Mouse (Mus musculus) forebrain, embryonic 10.5 days (tissue): ENCODE results near the gene Daam1. TPM values are rescaled to one million over a fixed set of nuclear protein-coding genes. Genes with fewer than 3 reads are reported as not detected.

Source experiments
- DNase-seq: peaks from one replicate; pipeline ENCODE4 v3.0.0-alpha.2; 2017; ENCODE audit warnings: low spot score; ENCODE audit errors: extremely low spot score
- H3K27ac ChIP-seq: fragments of 300-500 bp; sonication (generic); 2 replicates; pipeline ENCODE4 v1.5.1; 2016; ENCODE audit warnings: mild to moderate bottlenecking
- H3K27me3 ChIP-seq: fragments of 300-500 bp; sonication (generic); 2 replicates; pipeline ENCODE4 v1.6.1; 2016; ENCODE audit warnings: mild to moderate bottlenecking; ENCODE audit not compliant: poor library complexity, severe bottlenecking
- H3K36me3 ChIP-seq: fragments of 300-500 bp; sonication (generic); replicated peaks from 2 replicates; pipeline ENCODE4 v1.6.1; 2016; ENCODE audit warnings: mild to moderate bottlenecking, moderate library complexity
- H3K4me1 ChIP-seq: fragments of 300-500 bp; sonication (generic); 2 replicates; pipeline ENCODE4 v1.6.1; 2016
- H3K4me3 ChIP-seq: fragments of 300-500 bp; sonication (generic); 2 replicates; pipeline ENCODE4 v1.5.1; 2016; ENCODE audit warnings: mild to moderate bottlenecking, moderate library complexity
- H3K9me3 ChIP-seq: fragments of 300-500 bp; sonication (generic); 2 replicates; pipeline ENCODE4 v1.6.1; 2016; ENCODE audit warnings: mild to moderate bottlenecking, moderate library complexity
- WGBS: fragments of 180-500 bp; shearing (Covaris S2); methylation state at CpG from one replicate; pipeline ENCODE4 v1.1.7; 2016; 5-methylcytosine and 5-hydroxymethylcytosine counted together
- polyA plus RNA-seq: library from polyadenylated mRNA; unstranded; fragments of >200 nt; fragmentation: Nextera tagmentation; extraction: Ambion mirVana; gene quantifications from 2 replicates; pipeline ENCODE4 v1.2.1, GENCODE M21; 2016

The Daam1 gene
- polyA plus RNA-seq, 1 experiment from 2014 or later: 7.7 TPM

DNA sequence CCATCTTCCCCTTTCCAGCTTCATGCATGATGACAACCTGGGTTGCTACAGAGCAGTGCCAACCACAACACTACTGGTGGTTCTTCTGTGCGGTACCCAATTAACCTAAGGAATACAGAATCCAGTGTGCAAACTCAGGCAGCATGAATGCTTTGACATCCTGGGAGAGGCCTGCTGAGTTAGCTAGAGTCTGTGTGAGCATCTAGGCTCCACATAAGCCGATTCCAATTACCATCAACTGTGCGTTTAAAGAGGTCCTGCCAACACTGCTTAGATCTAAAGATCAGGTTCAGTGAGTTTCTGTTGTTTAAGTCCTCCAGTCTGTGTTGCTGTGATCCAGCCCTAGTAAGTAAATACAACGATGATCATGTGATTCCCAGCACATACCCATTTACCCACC, 189.4 kb downstream of the Daam1 start:
- WGBS: 89% methylated on average over 4 of the region's 4 CpGs
- Histone ChIP-seq H3K27me3 (no peaks in the 10 kb centered on the region), H3K4me1 (peaks cover 4% of the 10 kb centered on the region; the same call in 1 of the 2 replicates), H3K36me3 (no peaks in the 10 kb centered on the region), H3K4me3 (no peak overlapping the region), H3K9me3 (no peaks in the 10 kb centered on the region), H3K27ac (no peak overlapping the region)
- DNase-seq: no peak

DNA sequence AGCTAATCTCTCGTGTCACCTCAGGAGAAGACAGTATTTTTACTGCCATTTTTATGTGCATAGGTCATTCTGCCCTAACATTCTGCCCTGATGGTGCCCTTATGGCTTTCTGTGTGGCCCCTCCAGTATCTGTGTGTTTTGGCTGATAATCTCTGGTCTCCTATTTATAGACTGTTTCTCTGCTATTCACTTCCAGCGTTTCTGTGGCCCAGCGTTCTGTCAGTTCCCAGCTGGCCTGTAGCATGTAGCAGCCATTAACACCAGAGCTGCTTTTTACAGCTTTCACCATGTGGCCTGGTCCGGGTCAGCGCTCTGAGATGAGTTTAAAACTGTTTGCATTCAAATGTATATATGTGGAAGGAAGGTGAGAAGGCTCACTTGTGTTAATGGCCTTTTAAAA, 190.7 kb downstream of the Daam1 start:
- DNase-seq: no peak
- Histone ChIP-seq H3K27ac (no peak overlapping the region), H3K27me3 (no peaks in the 10 kb centered on the region), H3K4me3 (no peak overlapping the region), H3K36me3 (no peaks in the 10 kb centered on the region), H3K4me1 (peaks cover 6% of the 10 kb centered on the region; the same call in 1 of the 2 replicates), H3K9me3 (no peaks in the 10 kb centered on the region)
- 89% methylated on average over 5 of the region's 5 CpGs for WGBS

DNA sequence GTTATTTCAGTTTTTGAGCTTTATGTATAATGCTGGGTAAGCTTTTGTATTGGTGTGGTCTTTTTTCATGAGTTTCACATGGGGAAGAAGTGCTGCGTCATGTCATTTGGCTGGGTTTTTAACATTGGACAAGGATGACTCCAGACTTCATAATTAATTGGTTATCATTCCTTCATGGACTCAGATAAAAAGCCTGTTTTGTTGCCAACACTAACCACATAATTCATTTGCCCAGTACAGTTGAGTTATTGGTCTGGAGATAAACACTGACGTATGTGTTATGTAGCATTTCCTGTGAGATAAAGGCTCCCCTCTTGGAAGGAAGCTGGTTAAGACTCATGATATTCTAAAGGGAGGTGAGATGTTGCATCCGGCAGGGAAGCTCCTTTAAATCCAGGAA, 191.9 kb downstream of the Daam1 start:
- H3K4me1 ChIP-seq: peaks cover 6% of the 10 kb centered on the region; the same call in 1 of the 2 replicates
- DNase-seq: no peak
- no peak overlapping the region for H3K27ac ChIP-seq
- no peak overlapping the region for H3K4me3 ChIP-seq
- no peaks in the 10 kb centered on the region for H3K9me3 ChIP-seq
- 96% methylated on average over 3 of the region's 3 CpGs for WGBS
- H3K27me3 ChIP-seq: no peaks in the 10 kb centered on the region
- H3K36me3 ChIP-seq: no peaks in the 10 kb centered on the region

DNA sequence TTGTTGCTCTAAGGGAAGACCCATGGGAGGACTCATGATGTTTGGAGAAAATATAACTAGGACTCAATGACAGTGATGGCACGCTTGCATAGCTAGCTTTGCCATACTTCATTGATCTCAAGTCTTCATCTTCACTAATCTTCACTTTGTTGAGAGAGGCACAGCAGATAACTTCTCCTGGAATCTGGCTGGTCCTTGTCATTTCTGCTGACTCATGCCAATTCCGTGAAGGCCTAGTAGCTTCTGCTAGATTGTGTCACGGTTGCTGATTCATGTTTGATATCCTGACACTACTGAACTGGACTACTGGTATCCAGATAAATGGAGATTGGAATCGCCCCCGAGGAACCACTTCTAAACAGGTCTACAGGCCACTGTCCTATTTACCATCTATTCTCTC, 192.7 kb downstream of the Daam1 start:
- Histone ChIP-seq H3K36me3 (no peaks in the 10 kb centered on the region), H3K27ac (no peak overlapping the region), H3K4me1 (peaks cover 6% of the 10 kb centered on the region; the same call in 1 of the 2 replicates), H3K9me3 (no peaks in the 10 kb centered on the region), H3K4me3 (no peak overlapping the region), H3K27me3 (no peaks in the 10 kb centered on the region)
- 96% methylated on average over 5 of the region's 5 CpGs for WGBS
- DNase-seq: no peak

DNA sequence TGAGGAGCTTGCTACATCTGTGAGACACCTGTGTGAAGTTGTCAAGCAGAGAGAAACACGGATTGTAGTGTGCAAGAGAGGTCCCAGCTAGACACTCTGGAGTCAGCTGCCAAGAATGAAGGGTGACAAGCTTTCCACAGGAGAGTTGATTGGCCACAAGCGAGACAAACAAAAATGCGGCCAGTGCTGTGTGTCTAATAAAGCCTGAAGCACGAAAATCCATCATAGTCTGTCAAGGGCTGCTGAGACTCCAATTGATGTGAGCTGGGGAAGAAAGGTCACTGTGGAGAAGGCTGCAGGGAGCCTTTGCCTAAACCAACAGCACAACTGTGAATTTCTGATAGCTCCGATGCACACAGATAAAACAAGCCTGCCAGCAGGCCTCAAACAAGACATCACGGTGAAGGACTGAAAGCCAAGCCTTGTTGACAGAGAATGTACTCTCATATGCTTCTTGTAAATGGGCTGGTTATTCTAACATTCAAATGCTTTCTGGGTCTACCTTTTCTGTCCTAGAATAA, 194.5 kb downstream of the Daam1 start:
- Histone ChIP-seq H3K4me1 (peaks cover 6% of the 10 kb centered on the region; the same call in 1 of the 2 replicates), H3K27me3 (no peaks in the 10 kb centered on the region), H3K9me3 (no peaks in the 10 kb centered on the region), H3K27ac (no peak overlapping the region), H3K36me3 (no peaks in the 10 kb centered on the region), H3K4me3 (no peak overlapping the region)
- WGBS: 71% methylated on average over 6 of the region's 6 CpGs
- DNase-seq: no peak

DNA sequence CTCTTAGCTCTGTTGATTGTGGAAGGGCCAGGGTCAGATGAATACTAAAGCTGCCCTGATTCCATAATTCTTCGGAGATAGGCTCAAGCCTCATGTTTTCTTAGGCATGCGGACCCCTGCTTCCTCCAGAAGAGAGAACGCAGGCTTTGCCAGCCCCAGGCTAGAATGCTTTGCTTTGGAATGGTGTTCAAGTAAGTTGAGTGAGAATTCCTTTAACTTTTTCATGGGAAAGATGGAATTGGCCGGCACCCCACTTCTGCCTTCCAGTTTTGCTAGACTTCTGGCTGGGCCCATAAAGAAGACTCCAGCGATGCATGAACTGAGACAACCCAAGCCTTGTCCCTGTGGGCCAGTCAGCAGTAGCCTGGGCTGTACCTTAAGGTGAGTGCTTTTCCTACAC, 200.3 kb downstream of the Daam1 start:
- Histone ChIP-seq H3K4me1 (peaks cover 1% of the 10 kb centered on the region), H3K9me3 (no peaks in the 10 kb centered on the region), H3K36me3 (no peaks in the 10 kb centered on the region), H3K27ac (no peak overlapping the region), H3K27me3 (no peaks in the 10 kb centered on the region), H3K4me3 (no peak overlapping the region)
- WGBS: 86% methylated on average over 5 of the region's 5 CpGs
- DNase-seq: no peak

DNA sequence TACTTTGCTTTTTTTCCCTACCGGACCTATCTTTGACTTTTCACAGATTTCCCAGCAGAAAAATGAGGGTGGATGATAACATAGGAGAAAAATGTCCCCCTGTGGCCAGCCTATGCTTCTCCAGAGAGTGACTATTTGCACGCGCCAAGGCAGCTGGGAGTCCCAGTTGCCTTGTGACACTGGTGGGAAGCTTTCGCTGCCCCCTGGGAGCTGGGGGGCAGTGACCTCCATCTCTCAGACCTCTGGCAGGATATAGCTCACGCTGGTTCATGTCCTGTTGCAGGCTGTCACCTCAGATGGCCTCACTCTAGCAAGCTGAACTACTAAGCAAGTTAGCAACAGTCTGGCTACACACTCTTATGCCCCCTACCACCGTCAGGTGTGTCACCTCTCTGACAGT, 200.9 kb downstream of the Daam1 start:
- Histone ChIP-seq H3K36me3 (no peaks in the 10 kb centered on the region), H3K27ac (no peak overlapping the region), H3K9me3 (no peaks in the 10 kb centered on the region), H3K27me3 (no peaks in the 10 kb centered on the region), H3K4me3 (no peak overlapping the region), H3K4me1 (peaks cover 4% of the 10 kb centered on the region)
- no peak for DNase-seq
- 89% methylated on average over 6 of the region's 6 CpGs for WGBS

DNA sequence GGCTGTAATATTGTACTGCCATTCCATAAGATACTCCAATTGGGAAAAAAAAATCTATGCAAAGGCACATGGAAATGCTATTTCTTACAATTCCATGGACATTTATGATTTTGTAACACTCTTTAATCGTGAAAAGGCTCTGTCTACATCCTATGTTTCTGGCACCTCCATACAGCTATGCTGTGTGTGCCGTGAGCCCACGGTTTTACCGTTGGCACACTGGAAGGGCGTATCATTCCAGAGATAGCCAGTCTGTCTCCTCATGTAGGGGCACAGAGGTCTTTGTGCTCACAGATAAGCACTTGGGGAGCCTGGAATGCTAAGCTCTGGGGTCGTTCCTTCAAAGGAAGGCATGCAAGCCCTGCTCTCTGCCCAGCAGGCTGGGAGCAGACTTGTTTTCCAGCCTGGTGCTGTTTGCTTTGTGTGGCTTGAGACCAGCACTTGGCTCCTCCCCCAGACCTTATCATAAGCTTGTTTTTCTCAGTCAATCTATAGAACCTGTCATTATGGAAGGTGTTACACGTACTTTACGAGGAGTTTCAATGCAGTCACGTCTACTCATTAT, 205.3 kb downstream of the Daam1 start:
- H3K27me3 ChIP-seq: no peaks in the 10 kb centered on the region
- H3K4me3 ChIP-seq: no peak overlapping the region
- H3K9me3 ChIP-seq: no peaks in the 10 kb centered on the region; the same call in 1 of the 2 replicates
- H3K4me1 ChIP-seq: peaks cover 9% of the 10 kb centered on the region
- H3K27ac ChIP-seq: no peak overlapping the region
- WGBS: 73% methylated on average over 9 of the region's 9 CpGs
- DNase-seq: no peak
- H3K36me3 ChIP-seq: no peaks in the 10 kb centered on the region

DNA sequence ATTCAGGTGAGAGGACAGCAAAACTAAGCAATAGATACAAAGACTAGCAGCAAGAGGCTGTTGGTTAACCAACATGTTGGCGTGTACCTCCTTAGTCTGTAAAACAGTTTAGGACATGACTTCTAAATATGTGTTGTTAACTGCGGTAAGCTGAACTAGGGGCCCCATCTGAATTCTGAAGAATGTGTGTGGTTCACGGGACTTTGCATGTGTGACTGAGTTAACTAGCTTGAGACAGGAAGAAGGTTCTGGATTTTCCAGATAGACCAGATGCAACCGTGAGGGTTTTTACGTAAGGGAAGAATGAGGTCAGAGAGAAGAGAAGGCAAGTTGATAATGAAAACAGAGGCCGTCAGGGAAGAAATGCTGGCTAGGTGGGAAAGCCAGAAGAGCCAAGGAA, 206.2 kb downstream of the Daam1 start:
- no peaks in the 10 kb centered on the region; the same call in 1 of the 2 replicates for H3K9me3 ChIP-seq
- H3K4me1 ChIP-seq: peaks cover 9% of the 10 kb centered on the region
- no peak for DNase-seq
- H3K27ac ChIP-seq: no peak overlapping the region
- 92% methylated on average over 6 of the region's 6 CpGs for WGBS
- H3K4me3 ChIP-seq: no peak overlapping the region
- H3K27me3 ChIP-seq: no peaks in the 10 kb centered on the region
- no peaks in the 10 kb centered on the region for H3K36me3 ChIP-seq

DNA sequence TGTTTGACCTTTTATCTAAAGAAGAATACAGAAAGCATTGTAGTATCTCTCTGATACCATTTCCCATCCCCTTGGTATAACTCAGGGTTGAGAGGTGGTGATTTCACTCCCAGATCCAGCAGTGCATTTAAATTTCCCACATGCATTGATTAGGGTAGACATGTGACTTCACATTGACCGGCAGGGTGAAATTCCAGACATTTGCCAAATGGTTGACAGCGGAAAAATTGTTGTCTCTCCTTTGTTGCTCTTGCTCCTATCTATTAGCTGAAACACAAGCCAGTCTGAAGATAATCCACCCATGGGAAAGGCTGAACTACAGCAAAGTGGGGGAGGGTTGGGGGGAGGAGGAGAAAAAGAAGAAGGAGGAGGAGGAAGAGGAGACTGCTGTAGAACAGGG, 208.0 kb downstream of the Daam1 start:
- H3K4me1 ChIP-seq: peaks cover 9% of the 10 kb centered on the region
- 78% methylated on average over 2 of the region's 2 CpGs for WGBS
- no peaks in the 10 kb centered on the region; the same call in 1 of the 2 replicates for H3K9me3 ChIP-seq
- no peak for DNase-seq
- H3K27me3 ChIP-seq: no peaks in the 10 kb centered on the region
- H3K27ac ChIP-seq: no peak overlapping the region
- no peak overlapping the region for H3K4me3 ChIP-seq
- H3K36me3 ChIP-seq: no peaks in the 10 kb centered on the region

DNA sequence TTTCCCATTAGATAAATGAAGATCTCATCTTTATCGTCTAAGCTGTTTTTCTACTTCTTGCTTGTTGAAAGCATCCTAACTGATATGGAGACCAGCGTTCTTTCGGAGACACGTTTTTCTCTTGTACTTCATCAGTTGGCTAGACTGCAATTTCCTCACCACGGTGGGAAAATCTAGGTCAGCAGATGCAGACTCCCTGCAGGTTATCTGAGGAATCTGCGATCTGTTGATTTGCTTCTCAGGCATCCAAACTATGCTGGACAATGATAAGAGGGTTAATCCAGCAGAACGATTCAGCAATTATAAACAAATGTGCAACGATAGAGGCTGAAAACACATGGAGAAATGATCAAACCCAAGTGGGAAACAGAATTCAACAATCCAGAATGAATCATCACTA, 208.6 kb downstream of the Daam1 start:
- no peaks in the 10 kb centered on the region for H3K27me3 ChIP-seq
- no peak overlapping the region for H3K4me3 ChIP-seq
- peaks cover 9% of the 10 kb centered on the region for H3K4me1 ChIP-seq
- no peak for DNase-seq
- H3K36me3 ChIP-seq: no peaks in the 10 kb centered on the region
- H3K27ac ChIP-seq: no peak overlapping the region
- WGBS: 87% methylated on average over 8 of the region's 8 CpGs
- no peaks in the 10 kb centered on the region; the same call in 1 of the 2 replicates for H3K9me3 ChIP-seq

DNA sequence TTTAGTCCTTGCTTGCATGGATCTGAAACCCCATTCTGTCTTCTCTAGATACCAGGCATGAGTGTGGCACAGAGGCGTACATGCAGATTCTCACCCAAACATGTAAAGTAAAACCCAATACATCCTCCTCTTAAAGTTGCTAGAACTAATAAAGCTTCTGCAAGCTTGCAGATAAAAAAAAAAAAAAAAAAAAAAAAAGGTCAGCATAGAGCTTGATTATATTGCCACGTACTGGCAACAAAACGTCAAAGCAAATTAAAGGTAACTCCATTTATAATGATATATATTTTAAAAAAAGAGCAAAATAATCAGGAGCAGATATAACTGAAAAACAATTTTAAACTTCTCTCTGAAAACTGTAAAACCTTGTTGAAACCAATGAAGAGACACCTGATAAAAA, 210.4 kb downstream of the Daam1 start:
- no peak for DNase-seq
- 97% methylated on average over 3 of the region's 3 CpGs for WGBS

More for the DNA sequence above, 210.4 kb downstream of the Daam1 start:
- no peak overlapping the region for H3K4me3 ChIP-seq
- H3K36me3 ChIP-seq: no peaks in the 10 kb centered on the region
- no peaks in the 10 kb centered on the region for H3K27me3 ChIP-seq
- peaks cover 7% of the 10 kb centered on the region for H3K4me1 ChIP-seq
- H3K9me3 ChIP-seq: no peaks in the 10 kb centered on the region; the same call in 1 of the 2 replicates
- H3K27ac ChIP-seq: no peak overlapping the region
